Mouse (Mus musculus): ENCODE measurements around the gene Egr2.

Egr2 gene

DNA sequence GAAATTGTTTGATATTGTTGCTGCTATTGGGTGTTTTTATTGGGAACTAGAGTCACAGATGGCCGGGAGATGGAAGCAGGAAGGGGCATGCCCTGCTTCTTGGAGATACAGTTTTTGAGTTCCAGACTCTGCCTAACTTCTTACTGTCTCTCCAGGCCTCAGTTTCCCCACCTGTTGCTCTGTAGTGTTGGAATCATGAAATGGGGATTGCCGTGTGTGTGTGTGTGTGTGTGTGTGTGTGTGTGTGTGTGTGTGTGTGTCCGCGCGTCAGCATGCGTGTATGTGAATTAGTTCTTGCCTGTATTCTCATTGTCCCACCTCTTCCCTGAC lies 4.1 kb downstream of the Egr2 start:
- no peak for DNase-seq

- no peak for DNase-seq
Measured at GRCm38 (mm10) chr10:67540591-67540990, 5.3 kb downstream of the Egr2 start.

DNA sequence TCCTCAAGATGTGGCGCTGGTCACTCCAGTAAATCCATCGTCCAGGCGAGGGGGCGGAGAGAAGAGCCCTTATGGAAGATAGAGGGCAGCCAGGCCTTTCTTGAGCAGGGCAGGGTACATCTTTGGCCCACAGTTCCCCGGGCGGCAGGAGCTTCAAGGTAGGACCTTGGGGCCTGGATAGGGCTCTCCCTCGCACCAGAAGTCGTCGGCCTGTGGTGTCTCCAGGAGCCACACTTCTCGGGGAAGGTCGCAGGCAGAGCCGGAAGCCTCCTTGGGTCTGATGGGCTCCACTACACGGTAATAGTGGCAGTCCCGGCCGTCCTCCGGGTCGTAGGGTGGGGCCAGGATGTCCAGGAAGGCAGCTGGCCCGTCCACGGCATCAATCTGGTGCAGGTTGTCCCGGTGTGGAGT lies 12.6 kb downstream of the Egr2 start:
- no peak for DNase-seq

- DNase-seq, result peak; percentile 59
Measured at GRCm38 (mm10) chr10:67548261-67548854, 13.1 kb downstream of the Egr2 start.

DNA sequence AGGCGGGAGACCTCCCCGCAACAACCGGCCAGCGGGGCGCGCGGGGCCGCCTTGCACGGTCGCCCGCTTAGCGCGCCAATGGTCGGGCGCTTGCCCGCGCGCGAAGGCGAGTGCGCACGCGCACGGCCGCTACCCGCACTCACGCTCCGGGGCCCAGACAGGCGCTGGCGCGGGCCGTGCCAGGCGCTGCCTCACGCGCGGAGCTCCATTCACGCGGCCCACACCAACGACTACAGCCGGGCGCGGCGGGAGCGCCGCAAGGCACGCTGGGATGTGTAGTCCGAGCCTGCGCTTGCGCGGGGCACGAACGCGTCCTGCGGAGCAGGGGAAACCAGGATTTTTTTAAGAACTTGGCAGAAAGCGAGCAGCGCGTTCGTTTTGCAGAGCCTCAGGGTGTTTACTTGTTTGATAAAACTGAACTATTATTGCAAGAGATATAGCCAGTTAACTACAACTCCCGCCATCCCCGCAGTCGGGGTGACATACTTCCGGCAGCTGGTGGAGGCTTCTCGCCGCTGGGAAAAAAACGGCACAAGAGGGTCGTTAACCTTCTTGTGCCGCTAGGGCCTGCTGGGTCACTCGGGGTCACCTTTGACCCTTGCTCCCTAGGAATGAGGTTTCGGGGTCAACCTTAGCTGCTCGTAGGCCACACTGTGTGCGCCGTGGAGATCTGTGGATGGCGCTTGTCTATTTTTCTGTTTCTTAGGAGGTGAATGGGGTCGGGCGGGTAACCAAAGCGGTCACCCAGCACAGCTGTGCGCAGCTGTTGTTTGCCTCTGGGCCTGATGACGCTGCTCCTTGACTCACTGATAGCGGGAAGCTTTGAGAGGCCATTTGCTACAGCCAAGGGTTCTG lies 13.8 kb downstream of the Egr2 start, which contains the start of gene Ado:
Gene Ado, minus strand, starts transcription at position 79 of the 855 bp plus-strand sequence.
- peak; percentile 91 for DNase-seq

- DNase-seq, result no peak
Measured at GRCm38 (mm10) chr10:67558053-67558452, 22.8 kb downstream of the Egr2 start.

GRCm38 (mm10) chr10:67559765-67560394 lies 24.6 kb downstream of the Egr2 start:
- DNase-seq, result no peak

GRCm38 (mm10) chr10:67561185-67561584 lies 25.9 kb downstream of the Egr2 start:
- DNase-seq, result no peak

- DNase-seq, result no peak
Measured at GRCm38 (mm10) chr10:67564509-67564908, 29.2 kb downstream of the Egr2 start.

- no peak for DNase-seq
Measured at GRCm38 (mm10) chr10:67566104-67566503, 30.8 kb downstream of the Egr2 start.

DNA sequence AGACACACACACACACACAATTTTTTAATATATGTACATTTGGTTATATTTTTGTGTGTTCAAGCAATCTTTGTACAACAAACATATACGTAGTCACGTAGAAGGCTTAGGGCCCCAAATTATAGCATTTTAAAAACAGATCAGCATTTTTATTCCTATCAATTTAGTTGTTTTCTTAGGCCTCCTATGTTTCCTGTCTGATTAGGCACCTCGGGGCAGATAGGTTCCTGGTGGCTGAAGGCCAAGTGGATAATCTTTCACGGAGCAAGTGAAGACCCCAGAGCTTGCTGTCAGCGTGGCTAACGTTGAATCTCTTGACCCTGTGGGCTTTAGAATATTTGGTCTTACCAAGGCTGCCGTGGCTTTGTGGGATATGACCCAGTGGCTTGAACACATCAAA lies 34.3 kb downstream of the Egr2 start:
- no peak for DNase-seq

DNA sequence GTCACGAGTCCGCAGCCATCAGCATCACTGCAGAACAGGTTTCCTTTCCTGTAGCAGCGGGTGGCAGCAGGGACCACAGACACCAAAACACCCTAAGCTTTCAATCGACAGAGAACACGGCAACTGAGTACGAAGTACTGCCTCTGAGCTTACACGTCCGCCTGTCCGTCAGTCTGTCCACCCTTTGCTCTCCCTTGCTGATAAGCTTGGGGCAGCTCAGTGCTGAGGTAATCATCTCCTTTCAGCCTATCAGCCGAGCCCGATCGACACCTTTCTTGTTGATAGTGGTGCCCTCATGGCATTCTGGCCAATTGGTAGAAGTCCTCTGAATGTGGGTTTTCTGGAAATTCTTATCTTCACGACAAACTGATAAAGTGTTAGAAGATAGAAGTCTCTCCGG lies 36.2 kb downstream of the Egr2 start:
- DNase-seq, result no peak

GRCm38 (mm10) chr10:67573310-67573709 lies 38.0 kb downstream of the Egr2 start:
- DNase-seq, result no peak

DNA sequence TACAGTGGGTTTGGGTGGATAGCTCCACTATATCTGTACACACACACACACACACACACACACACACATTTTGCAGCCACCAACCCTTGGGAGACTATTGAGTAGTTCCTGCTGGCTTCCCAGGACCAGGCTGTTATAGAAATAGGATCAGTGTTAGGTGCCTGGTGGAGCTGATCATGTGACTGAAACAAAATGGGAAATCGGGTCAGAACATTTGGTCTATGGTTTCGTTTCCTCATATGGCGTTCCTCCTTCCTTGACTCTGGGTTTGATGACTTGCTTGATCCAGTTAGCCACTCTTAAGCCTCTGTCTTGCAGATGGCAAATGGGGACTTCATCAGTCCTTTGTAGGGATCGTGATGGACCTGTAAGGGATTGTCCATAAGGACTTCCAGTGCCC lies 44.6 kb downstream of the Egr2 start:
- DNase-seq, result no peak

DNA sequence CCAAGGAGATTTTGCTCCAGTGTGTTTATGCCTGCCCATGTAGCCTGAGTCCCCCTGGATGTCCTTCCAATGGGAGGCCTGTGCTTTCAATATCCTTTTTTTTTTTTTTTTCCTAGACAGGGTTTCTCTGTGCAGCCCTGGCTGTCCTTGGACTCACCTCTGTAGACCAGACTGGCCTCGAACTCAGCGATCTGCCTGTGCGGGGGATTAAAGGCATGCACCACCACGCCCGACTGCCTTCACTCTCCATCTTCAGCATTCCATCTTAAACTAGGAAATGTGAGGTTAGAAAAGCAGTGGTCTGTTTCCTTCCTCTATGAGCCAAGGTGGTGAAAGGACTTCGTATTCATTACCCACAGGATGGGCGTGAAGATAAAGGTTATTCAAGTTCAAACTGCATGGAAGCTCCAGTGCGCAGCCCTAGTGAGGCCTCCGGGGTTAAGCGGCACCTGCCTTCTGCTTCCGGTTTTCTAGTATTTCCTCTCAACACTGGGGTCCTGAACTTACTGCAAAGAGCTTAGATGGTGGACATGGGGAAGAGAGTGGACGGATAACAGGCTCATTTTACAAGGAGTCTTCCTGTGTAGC lies 46.5 kb downstream of the Egr2 start:
- DNase-seq, result no peak

DNA sequence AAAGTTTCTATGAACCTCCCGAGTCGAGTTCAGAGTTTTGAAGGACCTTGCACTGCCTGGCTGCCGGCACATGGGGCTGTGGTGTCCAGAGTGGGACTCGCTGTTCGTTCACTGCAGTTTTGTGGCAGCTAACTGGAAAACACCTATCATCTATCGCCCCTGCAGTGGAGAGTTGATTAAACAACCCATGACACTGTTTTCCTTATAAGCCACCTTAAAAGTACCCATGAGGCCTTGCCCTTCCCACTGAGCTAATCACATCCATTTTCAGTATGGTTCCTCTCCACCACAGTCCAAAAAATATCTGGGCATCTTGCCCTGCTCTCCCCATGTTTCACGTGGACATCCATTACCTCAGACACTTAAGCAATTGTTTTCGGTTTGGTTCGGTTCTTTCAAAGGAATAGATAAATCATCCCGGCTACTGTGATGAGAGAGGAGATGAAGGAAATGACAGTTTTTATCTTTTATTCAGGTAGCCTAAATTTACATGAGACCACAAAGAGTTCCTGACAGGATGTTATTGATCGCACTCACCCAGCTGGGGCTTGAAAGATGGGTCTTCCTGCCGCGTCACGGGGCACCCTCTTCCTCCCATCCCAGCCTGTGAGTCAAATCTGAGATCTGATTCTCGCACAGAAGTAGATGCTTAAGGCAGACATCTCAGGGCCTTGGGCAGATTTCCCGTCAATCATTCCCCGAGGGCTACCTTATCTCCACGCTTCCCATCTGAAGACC lies 50.8 kb downstream of the Egr2 start:
- no peak for DNase-seq

All from right cerebral cortex, postnatal 4 days (tissue).